Mouse (Mus musculus) hindbrain, embryonic 11.5 days (tissue): ENCODE results near the gene Tnfrsf1b. TPM values are rescaled to one million over a fixed set of nuclear protein-coding genes. Genes with fewer than 3 reads are reported as not detected.

ENCODE experiments used
- ATAC-seq: fragments of 200-750 bp; cut with Nextera tagmentation; 2 replicates; pipeline ENCODE4 v1.8.0; 2017; ENCODE audit warnings: mild to moderate bottlenecking, moderate TSS enrichment, moderate library complexity; ENCODE audit not compliant: low FRiP score
- DNase-seq: peaks from one replicate; pipeline ENCODE4 v3.0.0-alpha.2; 2015; ENCODE audit warnings: low spot score
- H3K27ac ChIP-seq: fragments of 300-500 bp; sonication (generic); 2 replicates; pipeline ENCODE4 v1.5.1; 2014; ENCODE audit warnings: mild to moderate bottlenecking, low read depth, low read length
- H3K27me3 ChIP-seq: fragments of 300-500 bp; sonication (generic); 2 replicates; pipeline ENCODE4 v1.6.1; 2014; ENCODE audit warnings: mild to moderate bottlenecking, low read length, moderate library complexity, mixed read lengths; ENCODE audit not compliant: control insufficient read depth, insufficient read depth
- H3K36me3 ChIP-seq: fragments of 300-500 bp; sonication (generic); 2 replicates; pipeline ENCODE4 v1.6.1; 2014; ENCODE audit warnings: mild to moderate bottlenecking, low read length, moderate library complexity, mixed read lengths; ENCODE audit not compliant: control insufficient read depth, insufficient read depth
- H3K4me1 ChIP-seq: fragments of 300-500 bp; sonication (generic); replicated peaks from 2 replicates; pipeline ENCODE4 v1.6.1; 2014; ENCODE audit warnings: low read length, mixed read lengths; ENCODE audit not compliant: control insufficient read depth, insufficient read depth
- H3K4me2 ChIP-seq: fragments of 300-500 bp; sonication (generic); replicated peaks from 2 replicates; pipeline ENCODE4 v1.6.1; 2014; ENCODE audit warnings: mild to moderate bottlenecking, low read depth, low read length
- H3K4me3 ChIP-seq: fragments of 300-500 bp; sonication (generic); 2 replicates; pipeline ENCODE4 v1.5.1; 2014; ENCODE audit warnings: low read depth, low read length
- H3K9ac ChIP-seq: fragments of 300-500 bp; sonication (generic); 2 replicates; pipeline ENCODE4 v1.6.1; 2014; ENCODE audit warnings: low read depth, low read length
- H3K9me3 ChIP-seq: fragments of 300-500 bp; sonication (generic); 2 replicates; pipeline ENCODE4 v1.6.1; 2016; ENCODE audit warnings: low read length; ENCODE audit not compliant: control insufficient read depth
- WGBS: fragments of 180-500 bp; shearing (Covaris S2); extraction: QIAGEN DNeasy Blood & Tissue Kit; methylation state at CpG from one replicate; pipeline ENCODE4 v1.1.7; 2014; 5-methylcytosine and 5-hydroxymethylcytosine counted together
- polyA plus RNA-seq: library from polyadenylated mRNA; unstranded; fragments of >200 nt; fragmentation: Nextera tagmentation; extraction: Ambion mirVana; gene quantifications from 2 replicates; pipeline ENCODE4 v1.2.1, GENCODE M21; 2014

The Tnfrsf1b gene
- polyA plus RNA-seq, 1 experiment from 2014 or later = 1.6 TPM

- no peak overlapping the region for H3K9ac ChIP-seq
- no peak for ATAC-seq
- H3K27me3 ChIP-seq = no peaks in the 10 kb centered on the region
- H3K4me2 ChIP-seq = no peak overlapping the region
- H3K9me3 ChIP-seq = no peaks in the 10 kb centered on the region
- no peak for DNase-seq
- 93% methylated on average over 3 of the region's 3 CpGs for WGBS
- H3K27ac ChIP-seq = no peak overlapping the region
- no peaks in the 10 kb centered on the region for H3K36me3 ChIP-seq
- H3K4me3 ChIP-seq = no peak overlapping the region
- H3K4me1 ChIP-seq = no peaks in the 10 kb centered on the region
These were observed 38.8 kb downstream of the Tnfrsf1b start for GRCm38 (mm10) chr4:145207718-145208371.

GRCm38 (mm10) chr4:145204779-145205178 is 41.9 kb downstream of the Tnfrsf1b start:
- ATAC-seq (no peak), DNase-seq (no peak)
- Histone ChIP-seq H3K4me3 (no peak overlapping the region), H3K9me3 (no peaks in the 10 kb centered on the region), H3K4me2 (no peak overlapping the region), H3K27ac (no peak overlapping the region), H3K4me1 (no peaks in the 10 kb centered on the region), H3K36me3 (no peaks in the 10 kb centered on the region), H3K9ac (no peak overlapping the region), H3K27me3 (no peaks in the 10 kb centered on the region)
- WGBS = 85% methylated on average over 8 of the region's 8 CpGs

- Histone ChIP-seq H3K36me3 (no peaks in the 10 kb centered on the region), H3K4me3 (no peak overlapping the region), H3K27me3 (no peaks in the 10 kb centered on the region), H3K9ac (no peak overlapping the region), H3K4me2 (no peak overlapping the region), H3K9me3 (no peaks in the 10 kb centered on the region), H3K27ac (no peak overlapping the region), H3K4me1 (no peaks in the 10 kb centered on the region)
- ATAC-seq (no peak), DNase-seq (no peak)
- WGBS = 78% methylated on average over 2 of the region's 2 CpGs
These were observed 43.4 kb downstream of the Tnfrsf1b start for GRCm38 (mm10) chr4:145203305-145203704.

- no peak overlapping the region for H3K4me2 ChIP-seq
- no peaks in the 10 kb centered on the region for H3K36me3 ChIP-seq
- H3K4me1 ChIP-seq = no peaks in the 10 kb centered on the region
- no peak for DNase-seq
- no peak overlapping the region for H3K27ac ChIP-seq
- no peak overlapping the region for H3K4me3 ChIP-seq
- H3K27me3 ChIP-seq = no peaks in the 10 kb centered on the region
- no peak for ATAC-seq
- WGBS = 89% methylated on average over 3 of the region's 3 CpGs
- no peaks in the 10 kb centered on the region for H3K9me3 ChIP-seq
- no peak overlapping the region for H3K9ac ChIP-seq
These were observed 45.2 kb downstream of the Tnfrsf1b start for GRCm38 (mm10) chr4:145201424-145201823.

- no peak overlapping the region for H3K4me2 ChIP-seq
- H3K36me3 ChIP-seq = no peaks in the 10 kb centered on the region
- ATAC-seq (no peak), DNase-seq (no peak)
- no peak overlapping the region for H3K4me3 ChIP-seq
- no peaks in the 10 kb centered on the region for H3K9me3 ChIP-seq
- no peak overlapping the region for H3K9ac ChIP-seq
- H3K27ac ChIP-seq = no peak overlapping the region
- WGBS = 46% methylated on average over 11 of the region's 11 CpGs
- no peaks in the 10 kb centered on the region for H3K4me1 ChIP-seq
- H3K27me3 ChIP-seq = no peaks in the 10 kb centered on the region
These were observed 46.5 kb downstream of the Tnfrsf1b start for GRCm38 (mm10) chr4:145199982-145200699.

- no peak overlapping the region for H3K4me3 ChIP-seq
- no peak overlapping the region for H3K9ac ChIP-seq
- H3K36me3 ChIP-seq = no peaks in the 10 kb centered on the region
- no peaks in the 10 kb centered on the region for H3K27me3 ChIP-seq
- H3K4me1 ChIP-seq = peaks cover 4% of the 10 kb centered on the region; the same call in 1 of the 2 replicates
- DNase-seq (no peak), ATAC-seq (no peak)
- H3K9me3 ChIP-seq = no peaks in the 10 kb centered on the region
- H3K27ac ChIP-seq = no peak overlapping the region
- 82% methylated on average over 4 of the region's 4 CpGs for WGBS
- H3K4me2 ChIP-seq = no peak overlapping the region
These were observed 50.1 kb downstream of the Tnfrsf1b start for GRCm38 (mm10) chr4:145196586-145196985.

- DNase-seq (no peak), ATAC-seq (peak; percentile 69)
- peak overlapping the region; percentile 93 for H3K4me3 ChIP-seq
- peaks cover 4% of the 10 kb centered on the region; the same call in 1 of the 2 replicates for H3K4me1 ChIP-seq
- no peak overlapping the region for H3K9ac ChIP-seq
- H3K27ac ChIP-seq = no peak overlapping the region
- 23% methylated on average over 5 of the region's 5 CpGs for WGBS
- H3K27me3 ChIP-seq = no peaks in the 10 kb centered on the region
- no peaks in the 10 kb centered on the region for H3K36me3 ChIP-seq
- peak overlapping the region; percentile 91; the same call in 1 of the 2 replicates for H3K4me2 ChIP-seq
- no peaks in the 10 kb centered on the region for H3K9me3 ChIP-seq
These were observed 51.5 kb downstream of the Tnfrsf1b start for GRCm38 (mm10) chr4:145195172-145195571.

- peak within 1 kb of the TSS; percentile 91 for H3K4me2 ChIP-seq
- WGBS = under 1% methylated on average over 53 of the region's 53 CpGs
- H3K4me1 ChIP-seq = peaks cover 4% of the 10 kb centered on the region; the same call in 1 of the 2 replicates
- peak within 1 kb of the TSS; percentile 88 for H3K9ac ChIP-seq
- H3K36me3 ChIP-seq = no peaks in the 10 kb centered on the region
- DNase-seq (peak; percentile 95), ATAC-seq (peak; percentile 94)
- H3K9me3 ChIP-seq = no peaks in the 10 kb centered on the region
- H3K27ac ChIP-seq = no peak within 1 kb of the TSS
- H3K4me3 ChIP-seq = peak within 1 kb of the TSS; percentile 93
- no peaks in the 10 kb centered on the region for H3K27me3 ChIP-seq
These were observed 52.0 kb downstream of the Tnfrsf1b start, which contains the start of gene Vps13d for GRCm38 (mm10) chr4:145194559-145195162. Gene Vps13d, minus strand, starts transcription at chr4:145195005.
